Mouse (Mus musculus) CH12.LX (cell line): ENCODE results near the gene Gramd1b. TPM values are rescaled to one million over a fixed set of nuclear protein-coding genes. Genes with fewer than 3 reads are reported as not detected.

ENCODE experiments used
- DNase-seq: peaks from one replicate; pipeline ENCODE4 v3.0.0-alpha.2; 2013; ENCODE audit errors: extremely low read depth
- H3K27ac ChIP-seq: 2 replicates; pipeline ENCODE4 v1.5.1; 2012; ENCODE audit warnings: low read depth, mild to moderate bottlenecking, control low read depth, moderate library complexity; ENCODE audit not compliant: insufficient read depth
- H3K27me3 ChIP-seq: replicated peaks from 2 replicates; pipeline ENCODE3; 2012; ENCODE audit warnings: inconsistent platforms
- H3K36me3 ChIP-seq, 2 experiments: replicated peaks in 1 of 2; 2 replicates each; pipeline versions ENCODE3 to v1.6.1; 2012; ENCODE audit warnings: inconsistent platforms in 1 of 2, low read length in 1 of 2, mild to moderate bottlenecking in 1 of 2, mixed read lengths in 1 of 2, moderate library complexity in 1 of 2; ENCODE audit not compliant: control insufficient read depth in 1 of 2, insufficient read depth in 1 of 2
- H3K4me1 ChIP-seq, 2 experiments: 2 replicates each; pipeline ENCODE4 v1.6.1; 2012; ENCODE audit warnings: inconsistent platforms in 1 of 2, moderate library complexity in 1 of 2; ENCODE audit not compliant: insufficient read depth in 2 of 2, control insufficient read depth in 1 of 2
- H3K4me2 ChIP-seq: 2 replicates; pipeline ENCODE4 v1.6.1; 2012; ENCODE audit warnings: low read depth, mild to moderate bottlenecking, control low read depth; ENCODE audit not compliant: poor library complexity, insufficient read depth, severe bottlenecking
- H3K4me3 ChIP-seq, 3 experiments: fragments of 150-350 bp in 1 of 3; sonication (generic) in 1 of 3; replicated peaks in 1 of 3; 2 replicates each; pipeline versions ENCODE3 to v1.5.1; 2011 to 2012; ENCODE audit warnings: low read depth in 2 of 3, low read length in 2 of 3, mild to moderate bottlenecking in 2 of 3, moderate library complexity in 2 of 3, control low read depth in 1 of 3, improper control_type of control experiment in 1 of 3, inconsistent platforms in 1 of 3, mixed read lengths in 1 of 3; ENCODE audit not compliant: poor library complexity in 1 of 3
- H3K79me2 ChIP-seq: replicated peaks from 2 replicates; pipeline ENCODE4 v1.6.1; 2012; ENCODE audit warnings: mild to moderate bottlenecking, moderate library complexity; ENCODE audit not compliant: control insufficient read depth, poor library complexity, insufficient read depth, severe bottlenecking; ENCODE audit errors: extremely low read depth
- H3K9ac ChIP-seq: 2 replicates; pipeline ENCODE4 v1.6.1; 2012; ENCODE audit warnings: low read depth, mild to moderate bottlenecking, control low read depth, moderate library complexity; ENCODE audit not compliant: insufficient read depth
- H3K9me3 ChIP-seq: replicated peaks from 2 replicates; pipeline ENCODE3; 2012; ENCODE audit warnings: low read length, inconsistent platforms, mixed read lengths
- BHLHE40 ChIP-seq: IDR thresholded peaks from 2 replicates; pipeline ENCODE4 v1.6.1; 2011; ENCODE audit warnings: mild to moderate bottlenecking, low read depth, low read length, improper control_type of control experiment
- CHD2 ChIP-seq: IDR thresholded peaks from 2 replicates; pipeline ENCODE4 v1.6.1; 2011; ENCODE audit warnings: low read length, improper control_type of control experiment
- E2F4 ChIP-seq: IDR thresholded peaks from 2 replicates; pipeline ENCODE4 v1.6.1; 2011; ENCODE audit warnings: low read depth, low read length, improper control_type of control experiment; ENCODE audit not compliant: insufficient replicate concordance
- ELF1 ChIP-seq: IDR thresholded peaks from 2 replicates; pipeline ENCODE4 v1.6.1; 2014; ENCODE audit warnings: low read depth, mild to moderate bottlenecking, inconsistent platforms, low read length, improper control_type of control experiment
- EP300 ChIP-seq: IDR thresholded peaks from 2 replicates; pipeline ENCODE4 v1.6.1; 2011; ENCODE audit warnings: low read length, improper control_type of control experiment
- ETS1 ChIP-seq: conservative IDR thresholded peaks from 2 replicates; pipeline ENCODE4 v1.6.1; 2012; ENCODE audit warnings: low read depth, mild to moderate bottlenecking, inconsistent platforms, low read length, improper control_type of control experiment, moderate library complexity
- HCFC1 ChIP-seq: IDR thresholded peaks from 2 replicates; pipeline ENCODE4 v1.6.1; 2012; ENCODE audit warnings: low read depth, mild to moderate bottlenecking, inconsistent platforms, low read length, improper control_type of control experiment
- IRF4 ChIP-seq: IDR thresholded peaks from 2 replicates; pipeline ENCODE4 v1.6.1; 2014; ENCODE audit warnings: low read depth, mild to moderate bottlenecking, inconsistent platforms, low read length, improper control_type of control experiment
- JUN ChIP-seq: IDR thresholded peaks from 2 replicates; pipeline ENCODE4 v1.6.1; 2011; ENCODE audit warnings: low read depth, mild to moderate bottlenecking, low read length, improper control_type of control experiment, moderate library complexity; ENCODE audit not compliant: insufficient read depth
- JUND ChIP-seq: conservative IDR thresholded peaks from 2 replicates; pipeline ENCODE4 v1.6.1; 2011; ENCODE audit warnings: low read depth, low read length, improper control_type of control experiment
- MAFK ChIP-seq: IDR thresholded peaks from 2 replicates; pipeline ENCODE4 v1.6.1; 2011; ENCODE audit warnings: low read length, improper control_type of control experiment; ENCODE audit not compliant: insufficient replicate concordance
- MEF2A ChIP-seq: IDR thresholded peaks from 2 replicates; pipeline ENCODE4 v1.6.1; 2014; ENCODE audit warnings: low read depth, mild to moderate bottlenecking, inconsistent platforms, low read length, improper control_type of control experiment, borderline replicate concordance
- MYC ChIP-seq: IDR thresholded peaks from 2 replicates; pipeline ENCODE4 v1.6.1; 2011; ENCODE audit warnings: low read depth, mild to moderate bottlenecking, improper control_type of control experiment, low read length
- NELFE ChIP-seq: IDR thresholded peaks from 2 replicates; pipeline ENCODE4 v1.6.1; 2011; ENCODE audit warnings: low read depth, low read length, improper control_type of control experiment
- PAX5 ChIP-seq: IDR thresholded peaks from 2 replicates; pipeline ENCODE4 v1.6.1; 2012; ENCODE audit warnings: low read length, inconsistent platforms, mixed read lengths
- POLR2A ChIP-seq: IDR thresholded peaks from 2 replicates; pipeline ENCODE4 v1.6.1; 2011; ENCODE audit warnings: low read depth, mild to moderate bottlenecking, improper control_type of control experiment, low read length
- POLR2AphosphoS2 ChIP-seq: IDR thresholded peaks from 2 replicates; pipeline ENCODE4 v1.6.1; 2011; ENCODE audit warnings: low read depth, low read length, improper control_type of control experiment
- SMC3 ChIP-seq: IDR thresholded peaks from 2 replicates; pipeline ENCODE4 v1.6.1; 2011; ENCODE audit warnings: low read depth, low read length, improper control_type of control experiment
- TBP ChIP-seq: conservative IDR thresholded peaks from 2 replicates; pipeline ENCODE4 v1.6.1; 2011; ENCODE audit warnings: low read depth, low read length, improper control_type of control experiment
- UBTF ChIP-seq: IDR thresholded peaks from 2 replicates; pipeline ENCODE4 v1.6.1; 2012; ENCODE audit warnings: low read depth, mild to moderate bottlenecking, inconsistent platforms, low read length, improper control_type of control experiment, moderate library complexity
- ZKSCAN1 ChIP-seq: IDR thresholded peaks from 2 replicates; pipeline ENCODE4 v1.6.1; 2012; ENCODE audit warnings: low read depth, inconsistent platforms, low read length, improper control_type of control experiment, borderline replicate concordance
- ZMIZ1 ChIP-seq: IDR thresholded peaks from 2 replicates; pipeline ENCODE4 v1.6.1; 2012; ENCODE audit warnings: low read depth, mild to moderate bottlenecking, inconsistent platforms, low read length, improper control_type of control experiment
- dilution Hi-C: fragments of 300-500 bp; cut with MboI; formaldehyde crosslinking; loops from 2 replicates; pipeline ENCODE4 v1.14.3; 2020; ENCODE audit warnings: low sequenced_read_pairs; ENCODE audit not compliant: extremely low pct_unique_long_range_greater_than_20kb, extremely low pct_ligation_motif_present
- in situ Hi-C: fragments of 300-500 bp; cut with MboI; formaldehyde crosslinking; loops from 3 replicates; pipeline ENCODE4 v1.14.3; 2019; ENCODE audit warnings: low sequenced_read_pairs, low pct_ligation_motif_present, low pct_unique_long_range_greater_than_20kb, mixed read lengths
- polyA plus RNA-seq: library from polyadenylated mRNA; unstranded; fragments of >175 nt; gene quantifications from 2 replicates; pipeline ENCODE4 v1.2.1, GENCODE M21; 2012; ENCODE audit warnings: low read depth; ENCODE audit not compliant: insufficient read length
- total RNA-seq, 2 experiments: library from RNA; depleted of rRNA; stranded (reverse); fragments of 300-350 nt in 1 of 2; fragments of >200 nt in 1 of 2; gene quantifications; 2 replicates each; pipeline ENCODE4 v1.2.3; 2012 to 2014

The Gramd1b gene
- total and polyA plus RNA-seq, 3 experiments: 13.3 to 40.8 (median 16.7) TPM

- H3K4me3 ChIP-seq: no peak overlapping the region
- peaks cover 6 to 41% of the 10 kb centered on the region in 2 experiments for H3K36me3 ChIP-seq
- H3K9me3 ChIP-seq: no peaks in the 10 kb centered on the region
- dilution Hi-C loops (no loop called here), in situ Hi-C loops (no loop called here)
- peak; percentile 67 for TF ChIP-seq CHD2
- TF ChIP-seq BHLHE40: 0 out of 2 replicates have a peak, but pooled peaks have one; percentile 13
- TF ChIP-seq ETS1: peak; percentile 65
- TF ChIP-seq EP300: peak; percentile 39; the same call in 1 of the 2 replicates
- TF ChIP-seq POLR2A: no peak
- TF ChIP-seq JUND: peak; percentile 22; the same call in 1 of the 2 replicates
- no peak for TF ChIP-seq ELF1
- TF ChIP-seq IRF4: peak; percentile 73
- no peak for TF ChIP-seq TBP
- H3K27me3 ChIP-seq: no peaks in the 10 kb centered on the region
- peaks cover 17 to 85% of the 10 kb centered on the region in 2 experiments for H3K4me1 ChIP-seq
- H3K4me2 ChIP-seq: no peak overlapping the region
- peak; percentile 71 for DNase-seq
- no peak overlapping the region for H3K27ac ChIP-seq
- no peaks in the 10 kb centered on the region for H3K79me2 ChIP-seq
- no peak overlapping the region for H3K9ac ChIP-seq
Measured at GRCm38 (mm10) chr9:40337131-40337820, 193.9 kb downstream of the Gramd1b start.

GRCm38 (mm10) chr9:40336701-40337100, 194.5 kb downstream of the Gramd1b start:
- in situ Hi-C loops: no loop called here
- no peak overlapping the region for H3K9ac ChIP-seq
- dilution Hi-C loops: no loop called here

GRCm38 (mm10) chr9:40334617-40335016, 196.6 kb downstream of the Gramd1b start:
- dilution Hi-C loops (no loop called here), in situ Hi-C loops (no loop called here)
- H3K27me3 ChIP-seq: no peaks in the 10 kb centered on the region
- peaks cover 13 to 59% of the 10 kb centered on the region in 2 experiments for H3K4me1 ChIP-seq
- H3K9ac ChIP-seq: no peak overlapping the region
- H3K36me3 ChIP-seq: peaks cover 21 to 55% of the 10 kb centered on the region in 2 experiments
- H3K79me2 ChIP-seq: no peaks in the 10 kb centered on the region
- DNase-seq: no peak
- H3K4me2 ChIP-seq: no peak overlapping the region
- TF ChIP-seq ZKSCAN1: no peak
- TF ChIP-seq E2F4: no peak
- TF ChIP-seq POLR2AphosphoS2: no peak
- TF ChIP-seq MAFK: no peak
- no peak for TF ChIP-seq JUN
- TF ChIP-seq SMC3: no peak
- TF ChIP-seq ETS1: no peak
- TF ChIP-seq TBP: no peak
- TF ChIP-seq POLR2A: no peak
- no peak for TF ChIP-seq BHLHE40
- no peak for TF ChIP-seq HCFC1
- no peak for TF ChIP-seq ZMIZ1
- TF ChIP-seq UBTF: no peak
- no peak for TF ChIP-seq JUND
- no peak overlapping the region for H3K27ac ChIP-seq
- H3K9me3 ChIP-seq: no peaks in the 10 kb centered on the region
- no peak overlapping the region for H3K4me3 ChIP-seq

More at GRCm38 (mm10) chr9:40336701-40337100, 194.5 kb downstream of the Gramd1b start:
- Histone ChIP-seq H3K27me3 (no peaks in the 10 kb centered on the region), H3K4me2 (no peak overlapping the region)
- TF ChIP-seq POLR2AphosphoS2 (no peak), BHLHE40 (no peak), MEF2A (no peak), NELFE (no peak), MYC (no peak), PAX5 (no peak), ETS1 (no peak), IRF4 (no peak)
- TF ChIP-seq, all 38 proteins: peak for 0
- H3K79me2 ChIP-seq: no peaks in the 10 kb centered on the region
- DNase-seq: no peak
- no peak overlapping the region for H3K4me3 ChIP-seq
- peaks cover 13 to 80% of the 10 kb centered on the region in 2 experiments for H3K4me1 ChIP-seq
- H3K9me3 ChIP-seq: no peaks in the 10 kb centered on the region
- no peak overlapping the region for H3K27ac ChIP-seq
- peaks cover 12 to 43% of the 10 kb centered on the region in 2 experiments for H3K36me3 ChIP-seq
